Mouse (Mus musculus) lung, adult 2 months (tissue): ENCODE results near the gene Zfp1.

Source experiments
- CTCF ChIP-seq: fragments of 200-500 bp; IDR thresholded peaks from 2 replicates; pipeline ENCODE4 v1.5.1; 2011; ENCODE audit warnings: mild to moderate bottlenecking, low read length, control low read depth; ENCODE audit not compliant: insufficient read depth
- POLR2A ChIP-seq: fragments of 200-500 bp; IDR thresholded peaks from 2 replicates; pipeline ENCODE4 v1.6.1; 2011; ENCODE audit warnings: low read depth, mild to moderate bottlenecking, control low read depth, low read length, borderline replicate concordance; ENCODE audit errors: extremely low read depth

DNA sequence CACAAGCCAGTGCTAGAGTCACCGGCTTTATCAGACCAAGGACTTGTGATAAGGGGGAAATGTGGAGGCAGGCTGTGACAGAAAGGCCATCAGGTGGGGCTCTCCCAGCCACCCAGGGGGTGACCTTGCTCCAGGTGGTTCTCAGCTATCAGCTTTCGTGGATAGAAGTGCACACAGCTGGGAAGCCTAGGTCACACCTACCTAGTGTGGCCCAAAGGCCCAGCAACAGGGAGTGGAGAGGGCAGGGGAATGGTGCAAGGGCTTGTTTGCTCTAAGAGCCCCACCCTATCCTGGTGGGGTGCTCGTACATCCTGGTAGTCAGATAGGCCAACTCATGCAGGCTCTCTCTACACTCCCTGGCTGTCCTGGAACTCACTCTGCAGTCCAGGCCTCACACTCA lies 62.0 kb downstream of the Zfp1 start:
- no peak for TF ChIP-seq CTCF
- no peak for TF ChIP-seq POLR2A
